Mouse (Mus musculus): ENCODE measurements around the gene Add2.

- TF ChIP-seq CTCF (IDR thresholded peaks at IDR 0.05; ENCODE audit: control insufficient read depth, insufficient read depth, insufficient read length) (no peak), USF1 (IDR thresholded peaks at IDR 0.05; ENCODE audit: low read depth) (no peak), MYOD1 (IDR thresholded peaks at IDR 0.05; ENCODE audit: control insufficient read depth, insufficient read length, low read depth) (no peak), MAX (IDR thresholded peaks at IDR 0.05) (no peak), MYOG (IDR thresholded peaks at IDR 0.05; ENCODE audit: control insufficient read depth, extremely low read depth, insufficient read length) (no peak), FOSL1 (IDR thresholded peaks at IDR 0.05; ENCODE audit: insufficient read depth, low read length, poor library complexity, severe bottlenecking) (no peak), CEBPB (IDR thresholded peaks at IDR 0.05; ENCODE audit: low read depth) (no peak)
These were observed 78.6 kb downstream of the Add2 start for GRCm38 (mm10) chr6:86107101-86107500.
